Mouse (Mus musculus) megakaryocyte, embryonic 14.5 days (primary cell): Measurements from ENCODE around the gene Fam76b. TPM values are rescaled to one million over a fixed set of nuclear protein-coding genes. Genes with fewer than 3 reads are reported as not detected.

Experiments
- H3K27me3 ChIP-seq: replicated peaks from 2 replicates; pipeline ENCODE3; 2012; ENCODE audit warnings: inconsistent platforms
- H3K36me3 ChIP-seq: replicated peaks from 2 replicates; pipeline ENCODE3; 2012; ENCODE audit warnings: low read length, inconsistent platforms, mixed read lengths
- H3K4me1 ChIP-seq: 2 replicates; pipeline ENCODE4 v1.6.1; 2012; ENCODE audit warnings: inconsistent platforms
- H3K4me3 ChIP-seq: replicated peaks from 2 replicates; pipeline ENCODE3; 2012; ENCODE audit warnings: moderate library complexity, mild to moderate bottlenecking, inconsistent platforms
- H3K9me3 ChIP-seq: 2 replicates; pipeline ENCODE4 v1.6.1; 2012; ENCODE audit warnings: inconsistent platforms
- FLI1 ChIP-seq: IDR thresholded peaks from 2 replicates; pipeline ENCODE4 v1.6.1; 2012; ENCODE audit warnings: low read length, inconsistent platforms, mixed read lengths
- GATA1 ChIP-seq: IDR thresholded peaks from 3 replicates; pipeline ENCODE4 v1.6.1; 2012; ENCODE audit warnings: mixed read lengths, low read length, inconsistent platforms, borderline replicate concordance
- polyA plus RNA-seq: library from polyadenylated mRNA; stranded (reverse); fragments of >175 nt; gene quantifications from 2 replicates; pipeline ENCODE4 v1.2.3, GENCODE M21; 2012; ENCODE audit warnings: low replicate concordance; ENCODE audit not compliant: insufficient read depth

The Fam76b gene
- polyA plus RNA-seq, 1 experiment = 2.0 TPM

- Histone ChIP-seq H3K9me3 (peaks cover 13% of the 10 kb centered on the region), H3K4me1 (peaks cover 10% of the 10 kb centered on the region; the same call in 1 of the 2 replicates), H3K36me3 (no peaks in the 10 kb centered on the region), H3K27me3 (peaks cover 33% of the 10 kb centered on the region), H3K4me3 (no peak overlapping the region)
- TF ChIP-seq FLI1 = no peak
- no peak for TF ChIP-seq GATA1
These were observed 64.4 kb downstream of the Fam76b start for GRCm38 (mm10) chr9:13891888-13892287.

GRCm38 (mm10) chr9:13893044-13893443, 65.5 kb downstream of the Fam76b start:
- no peak for TF ChIP-seq GATA1
- TF ChIP-seq FLI1 = no peak
- Histone ChIP-seq H3K4me1 (peaks cover 10% of the 10 kb centered on the region; the same call in 1 of the 2 replicates), H3K27me3 (peaks cover 32% of the 10 kb centered on the region), H3K9me3 (peaks cover 13% of the 10 kb centered on the region), H3K36me3 (no peaks in the 10 kb centered on the region), H3K4me3 (no peak overlapping the region)

GRCm38 (mm10) chr9:13894491-13894890, 67.0 kb downstream of the Fam76b start:
- H3K36me3 ChIP-seq = no peaks in the 10 kb centered on the region
- no peak for TF ChIP-seq GATA1
- no peak for TF ChIP-seq FLI1
- H3K4me1 ChIP-seq = peaks cover 10% of the 10 kb centered on the region; the same call in 1 of the 2 replicates
- H3K4me3 ChIP-seq = peak overlapping the region; percentile 24
- H3K9me3 ChIP-seq = peaks cover 13% of the 10 kb centered on the region
- peaks cover 23% of the 10 kb centered on the region for H3K27me3 ChIP-seq

- Histone ChIP-seq H3K4me1 (peaks cover 10% of the 10 kb centered on the region; the same call in 1 of the 2 replicates), H3K27me3 (peaks cover 23% of the 10 kb centered on the region), H3K9me3 (peaks cover 13% of the 10 kb centered on the region), H3K36me3 (no peaks in the 10 kb centered on the region), H3K4me3 (no peak overlapping the region)
- TF ChIP-seq FLI1 (no peak), GATA1 (no peak)
These were observed 67.4 kb downstream of the Fam76b start for GRCm38 (mm10) chr9:13894936-13895335.

GRCm38 (mm10) chr9:13896055-13896454, 68.5 kb downstream of the Fam76b start:
- TF ChIP-seq FLI1 (no peak), GATA1 (no peak)
- Histone ChIP-seq H3K4me1 (peaks cover 10% of the 10 kb centered on the region; the same call in 1 of the 2 replicates), H3K36me3 (no peaks in the 10 kb centered on the region), H3K9me3 (peaks cover 14% of the 10 kb centered on the region), H3K27me3 (peaks cover 21% of the 10 kb centered on the region), H3K4me3 (no peak overlapping the region)

- H3K4me1 ChIP-seq = peaks cover 10% of the 10 kb centered on the region; the same call in 1 of the 2 replicates
- H3K9me3 ChIP-seq = peaks cover 4% of the 10 kb centered on the region; the same call in 1 of the 2 replicates
- H3K36me3 ChIP-seq = no peaks in the 10 kb centered on the region
- H3K27me3 ChIP-seq = peaks cover 19% of the 10 kb centered on the region
- no peak for TF ChIP-seq FLI1
- no peak for TF ChIP-seq GATA1
- no peak overlapping the region for H3K4me3 ChIP-seq
These were observed 71.2 kb downstream of the Fam76b start for GRCm38 (mm10) chr9:13898510-13899305.

GRCm38 (mm10) chr9:13902030-13902429, 74.5 kb downstream of the Fam76b start:
- Histone ChIP-seq H3K4me3 (no peak overlapping the region), H3K4me1 (peaks cover 7% of the 10 kb centered on the region), H3K9me3 (peaks cover 4% of the 10 kb centered on the region; the same call in 1 of the 2 replicates), H3K27me3 (peaks cover 6% of the 10 kb centered on the region), H3K36me3 (no peaks in the 10 kb centered on the region)
- TF ChIP-seq GATA1 = no peak
- no peak for TF ChIP-seq FLI1

GRCm38 (mm10) chr9:13904091-13904779, 76.7 kb downstream of the Fam76b start:
- H3K4me1 ChIP-seq = peaks cover 7% of the 10 kb centered on the region
- no peak overlapping the region for H3K4me3 ChIP-seq
- H3K9me3 ChIP-seq = peaks cover 4% of the 10 kb centered on the region; the same call in 1 of the 2 replicates
- H3K27me3 ChIP-seq = peaks cover 4% of the 10 kb centered on the region
- TF ChIP-seq GATA1 (no peak), FLI1 (no peak)
- no peaks in the 10 kb centered on the region for H3K36me3 ChIP-seq

Other genes starting within 250 kb of the Fam76b start
- gene Mtmr2, start 79.3 kb upstream of the Fam76b start, polyA plus RNA-seq = 2.9 TPM in 1 of 2 replicates, not detected in the other
- 1.8 and 3.6 TPM in 2 replicates for gene Cep57, start 609 bp upstream of the Fam76b start, polyA plus RNA-seq